Mouse (Mus musculus): ENCODE measurements around the gene Gm5426. TPM values are rescaled to one million over a fixed set of nuclear protein-coding genes. Genes with fewer than 3 reads are reported as not detected.

Gene Gm5426
- polyA plus RNA-seq, 2 experiments: not detected

GRCm38 (mm10) chr10:96185601-96186000, 49.2 kb downstream of the Gm5426 start:
- Histone ChIP-seq H3K4me2 (ENCODE audit: low read depth) (no peak overlapping the region), H3K27me3 (ENCODE audit: control insufficient read depth, insufficient read depth, low read length) (no peaks in the 10 kb centered on the region), H3K4me1 (replicated peaks; ENCODE audit: control insufficient read depth in 2 of 2, insufficient read depth in 2 of 2, low read length in 1 of 2) (peaks cover 4 to 25% of the 10 kb centered on the region in 2 experiments; a peak in 3 of 4 replicates), H3K9ac (replicated peaks) (no peak overlapping the region), H3K36me3 (replicated peaks; ENCODE audit: control insufficient read depth, insufficient read depth, low read depth) (no peaks in the 10 kb centered on the region), H3K9me3 (ENCODE audit: control insufficient read depth, low read length) (no peaks in the 10 kb centered on the region), H3K4me3 (ENCODE audit: insufficient read depth in 1 of 2, low read depth in 2 of 2, low read length in 2 of 2) (no peak overlapping the region), H3K27ac (no peak overlapping the region)
- TF ChIP-seq EP300 (IDR thresholded peaks at IDR 0.05; ENCODE audit: low read depth) (no peak), CTCF (IDR thresholded peaks at IDR 0.05; ENCODE audit: low read depth) (no peak)
- no peak for ATAC-seq (ENCODE audit: insufficient read depth)
- 45% methylated on average over 3 of the region's 3 CpGs for WGBS (ENCODE audit: insufficient replicate concordance)
- no peak for DNase-seq (ENCODE audit: low read depth in 3 of 3, low spot score in 3 of 3)

Small RNA genes lying within 50 kb of the gene (microRNA-seq; reads per million reads assigned to microRNA genes)
- not detected for gene Gm22913

Other genes starting within 250 kb of the Gm5426 start
- gene Eea1, start 196.0 kb upstream of the Gm5426 start, polyA plus RNA-seq (2012; rRNA removed): 2.4 and 4.2 TPM in 2 replicates
- gene Eea1, start 196.0 kb upstream of the Gm5426 start, polyA plus RNA-seq (2014; fragmentation: Nextera tagmentation; extraction: Ambion mirVana): 8.9 and 9.0 TPM in 2 replicates

All from liver, embryonic 14.5 days (tissue).